Mouse (Mus musculus): ENCODE data around the gene Gm16405.
"Not testable (repeated sequence)": the region's sequence is repeated elsewhere in the genome, so short reads cannot be mapped to it uniquely, and the experiment has no call there.

The Gm16405 gene

GRCm38 (mm10) chrX:54530908-54531307 lies at the start of gene Gm16405:
Gene Gm16405 (plus strand): TSS chrX:54531208.
- not testable (repeated sequence) for DNase-seq

All from lung, postnatal 36 days (tissue).